Mouse (Mus musculus) MEL (cell line): ENCODE results near the gene Aqp7. TPM values are rescaled to one million over a fixed set of nuclear protein-coding genes. Genes with fewer than 3 reads are reported as not detected.

Experiments
- DNase-seq: peaks from one replicate; pipeline ENCODE4 v3.0.0; 2011; ENCODE audit warnings: low read depth, low spot score
- H3K27ac ChIP-seq: 2 replicates; pipeline ENCODE4 v1.5.1; 2012; ENCODE audit warnings: low read depth, mild to moderate bottlenecking, control low read depth, low read length, moderate library complexity; ENCODE audit not compliant: control insufficient read depth
- H3K27me3 ChIP-seq, 2 experiments: fragments of 150-350 bp in 1 of 2; sonication (generic) in 1 of 2; 2 replicates each; pipeline ENCODE4 v1.6.1; 2012; ENCODE audit warnings: low read length in 2 of 2, mild to moderate bottlenecking in 2 of 2, improper control_type of control experiment in 1 of 2, moderate library complexity in 1 of 2; ENCODE audit not compliant: insufficient read depth in 2 of 2, control insufficient read depth in 1 of 2
- H3K36me3 ChIP-seq, 2 experiments: 2 replicates each; pipeline ENCODE4 v1.6.1; 2012 to 2014; ENCODE audit warnings: low read length in 2 of 2, improper control_type of control experiment in 1 of 2, inconsistent platforms in 1 of 2, mild to moderate bottlenecking in 1 of 2; ENCODE audit not compliant: insufficient read depth in 2 of 2, control insufficient read depth in 1 of 2
- H3K4me1 ChIP-seq, 2 experiments: fragments of 150-350 bp in 1 of 2; sonication (generic) in 1 of 2; 2 replicates each; pipeline ENCODE4 v1.6.1; 2012; ENCODE audit warnings: low read length in 2 of 2, improper control_type of control experiment in 1 of 2, mild to moderate bottlenecking in 1 of 2; ENCODE audit not compliant: insufficient read depth in 2 of 2, control insufficient read depth in 1 of 2
- H3K4me3 ChIP-seq, 2 experiments: fragments of 150-350 bp in 1 of 2; sonication (generic) in 1 of 2; 2 replicates each; pipeline ENCODE4 v1.5.1; 2012; ENCODE audit warnings: low read depth in 2 of 2, low read length in 2 of 2, mild to moderate bottlenecking in 2 of 2, moderate library complexity in 2 of 2, control low read depth in 1 of 2, improper control_type of control experiment in 1 of 2; ENCODE audit not compliant: control insufficient read depth in 1 of 2, insufficient read depth in 1 of 2
- H3K79me2 ChIP-seq: 2 replicates; pipeline ENCODE4 v1.6.1; 2012; ENCODE audit warnings: mild to moderate bottlenecking, low read length, moderate library complexity; ENCODE audit not compliant: control insufficient read depth, poor library complexity, insufficient read depth
- H3K9ac ChIP-seq: 2 replicates; pipeline ENCODE4 v1.6.1; 2012; ENCODE audit warnings: low read depth, mild to moderate bottlenecking, control low read depth, low read length, moderate library complexity; ENCODE audit not compliant: control insufficient read depth, poor library complexity, severe bottlenecking
- H3K9me3 ChIP-seq: fragments of 150-350 bp; sonication (generic); replicated peaks from 2 replicates; pipeline ENCODE4 v1.6.1; 2012; ENCODE audit warnings: mild to moderate bottlenecking, low read length, improper control_type of control experiment, moderate library complexity; ENCODE audit not compliant: insufficient read depth
- BHLHE40 ChIP-seq: IDR thresholded peaks from 2 replicates; pipeline ENCODE4 v1.6.1; 2012; ENCODE audit warnings: low read depth, mild to moderate bottlenecking, inconsistent platforms, low read length, improper control_type of control experiment, borderline replicate concordance
- CHD1 ChIP-seq: IDR thresholded peaks from 2 replicates; pipeline ENCODE4 v1.6.1; 2012; ENCODE audit warnings: low read depth, mild to moderate bottlenecking, inconsistent platforms, low read length, improper control_type of control experiment
- CTCF ChIP-seq, 3 experiments: IDR thresholded peaks in 2 of 3; conservative IDR thresholded peaks in 1 of 3; 2 replicates each; pipeline ENCODE4 v1.5.1; 2011 to 2012; ENCODE audit warnings: low read length in 3 of 3, low read depth in 2 of 3, mild to moderate bottlenecking in 2 of 3, improper control_type of control experiment in 1 of 3, inconsistent platforms in 1 of 3, mixed read lengths in 1 of 3, moderate library complexity in 1 of 3; ENCODE audit not compliant: control insufficient read depth in 1 of 3, insufficient read depth in 1 of 3, poor library complexity in 1 of 3, severe bottlenecking in 1 of 3
- EP300 ChIP-seq, 2 experiments: IDR thresholded peaks; 2 replicates each; pipeline ENCODE4 v1.6.1; 2011; ENCODE audit warnings: improper control_type of control experiment in 2 of 2, low read length in 2 of 2, low read depth in 1 of 2, mild to moderate bottlenecking in 1 of 2
- ETS1 ChIP-seq: IDR thresholded peaks from 2 replicates; pipeline ENCODE4 v1.6.1; 2012; ENCODE audit warnings: low read depth, mild to moderate bottlenecking, inconsistent platforms, low read length, improper control_type of control experiment, moderate library complexity
- GATA1 ChIP-seq: IDR thresholded peaks from 2 replicates; pipeline ENCODE4 v1.6.1; 2011; ENCODE audit warnings: low read depth, low read length, improper control_type of control experiment
- HCFC1 ChIP-seq: IDR thresholded peaks from 2 replicates; pipeline ENCODE4 v1.6.1; 2012; ENCODE audit warnings: low read depth, mild to moderate bottlenecking, inconsistent platforms, low read length, improper control_type of control experiment, moderate library complexity
- JUND ChIP-seq: IDR thresholded peaks from 2 replicates; pipeline ENCODE4 v1.6.1; 2011; ENCODE audit warnings: low read depth, mild to moderate bottlenecking, improper control_type of control experiment, low read length
- MAFK ChIP-seq: IDR thresholded peaks from 2 replicates; pipeline ENCODE4 v1.6.1; 2011; ENCODE audit warnings: low read depth, mild to moderate bottlenecking, low read length, improper control_type of control experiment, borderline replicate concordance
- MAZ ChIP-seq: IDR thresholded peaks from 2 replicates; pipeline ENCODE4 v1.6.1; 2012; ENCODE audit warnings: low read depth, mild to moderate bottlenecking, inconsistent platforms, low read length, improper control_type of control experiment
- MEF2A ChIP-seq: IDR thresholded peaks from 2 replicates; pipeline ENCODE4 v1.6.1; 2014; ENCODE audit warnings: low read depth, mild to moderate bottlenecking, inconsistent platforms, low read length, improper control_type of control experiment; ENCODE audit not compliant: poor library complexity, insufficient replicate concordance, severe bottlenecking; ENCODE audit errors: extremely low read depth
- MYB ChIP-seq: IDR thresholded peaks from 2 replicates; pipeline ENCODE4 v1.6.1; 2011; ENCODE audit warnings: mild to moderate bottlenecking, low read depth, low read length, improper control_type of control experiment
- MYC ChIP-seq: IDR thresholded peaks from 2 replicates; pipeline ENCODE4 v1.6.1; 2011; ENCODE audit warnings: low read depth, mild to moderate bottlenecking, low read length, improper control_type of control experiment, moderate library complexity
- NRF1 ChIP-seq: IDR thresholded peaks from 2 replicates; pipeline ENCODE4 v1.6.1; 2014; ENCODE audit warnings: low read depth, mild to moderate bottlenecking, inconsistent platforms, low read length, improper control_type of control experiment, moderate library complexity; ENCODE audit not compliant: poor library complexity, insufficient read depth, severe bottlenecking
- POLR2AphosphoS2 ChIP-seq: IDR thresholded peaks from 2 replicates; pipeline ENCODE4 v1.6.1; 2011; ENCODE audit warnings: low read length, improper control_type of control experiment
- RAD21 ChIP-seq: IDR thresholded peaks from 2 replicates; pipeline ENCODE4 v1.6.1; 2011; ENCODE audit warnings: mild to moderate bottlenecking, low read depth, low read length, improper control_type of control experiment
- RCOR1 ChIP-seq: IDR thresholded peaks from 2 replicates; pipeline ENCODE4 v1.6.1; 2012; ENCODE audit warnings: low read depth, mild to moderate bottlenecking, inconsistent platforms, low read length, improper control_type of control experiment
- SIN3A ChIP-seq: IDR thresholded peaks from 2 replicates; pipeline ENCODE4 v1.6.1; 2012; ENCODE audit warnings: low read length, improper control_type of control experiment, inconsistent platforms
- SMC3 ChIP-seq: IDR thresholded peaks from 2 replicates; pipeline ENCODE4 v1.6.1; 2011; ENCODE audit warnings: low read depth, low read length, improper control_type of control experiment
- TBP ChIP-seq: IDR thresholded peaks from 2 replicates; pipeline ENCODE4 v1.8.0; 2011; ENCODE audit warnings: low read depth, low read length, improper control_type of control experiment
- TCF12 ChIP-seq: IDR thresholded peaks from 2 replicates; pipeline ENCODE4 v1.6.1; 2014; ENCODE audit warnings: low read depth, mild to moderate bottlenecking, inconsistent platforms, low read length, improper control_type of control experiment, moderate library complexity
- USF1 ChIP-seq: IDR thresholded peaks from 2 replicates; pipeline ENCODE4 v1.6.1; 2014; ENCODE audit warnings: low read depth, mild to moderate bottlenecking, inconsistent platforms, low read length, improper control_type of control experiment, moderate library complexity
- USF2 ChIP-seq, 2 experiments: IDR thresholded peaks; 2 replicates each; pipeline ENCODE4 v1.6.1; 2011 to 2012; ENCODE audit warnings: improper control_type of control experiment in 2 of 2, low read length in 2 of 2, borderline replicate concordance in 1 of 2, inconsistent platforms in 1 of 2, low read depth in 1 of 2, mild to moderate bottlenecking in 1 of 2; ENCODE audit not compliant: insufficient read depth in 1 of 2
- ZC3H11A ChIP-seq: IDR thresholded peaks from 2 replicates; pipeline ENCODE4 v1.6.1; 2012; ENCODE audit warnings: low read depth, mild to moderate bottlenecking, inconsistent platforms, low read length, improper control_type of control experiment
- ZKSCAN1 ChIP-seq: IDR thresholded peaks from 2 replicates; pipeline ENCODE4 v1.6.1; 2012; ENCODE audit warnings: low read depth, mild to moderate bottlenecking, inconsistent platforms, low read length, improper control_type of control experiment, moderate library complexity
- ZNF384 ChIP-seq: IDR thresholded peaks from 2 replicates; pipeline ENCODE4 v1.6.1; 2012; ENCODE audit warnings: low read depth, mild to moderate bottlenecking, inconsistent platforms, low read length, improper control_type of control experiment
- polyA plus RNA-seq, 2 experiments: library from polyadenylated mRNA; stranded (reverse) in 1 of 2; unstranded in 1 of 2; fragments of >175 nt in 1 of 2; fragments of >200 nt in 1 of 2; gene quantifications; 2 replicates each; pipeline versions ENCODE4 v1.2.1 to v1.2.4; 2012; ENCODE audit warnings: low replicate concordance in 2 of 2, low read depth in 1 of 2; ENCODE audit not compliant: insufficient read length in 2 of 2, insufficient read depth in 1 of 2, missing spikeins in 1 of 2
- total RNA-seq: library from RNA; depleted of rRNA; stranded (reverse); fragments of 300-350 nt; gene quantifications from 2 replicates; pipeline ENCODE4 v1.2.3, GENCODE M21; 2012

Aqp7 gene
- total and polyA plus RNA-seq, 3 experiments, result 0.06 TPM; not detected in 2

- Histone ChIP-seq H3K27me3 (no peaks in the 10 kb centered on the region; a peak in 1 of 4 replicates), H3K36me3 (no peaks in the 10 kb centered on the region), H3K4me3 (no peak overlapping the region), H3K9me3 (no peaks in the 10 kb centered on the region), H3K27ac (no peak overlapping the region), H3K9ac (no peak overlapping the region), H3K79me2 (no peaks in the 10 kb centered on the region), H3K4me1 (no peaks in the 10 kb centered on the region)
- TF ChIP-seq USF1 (no peak), RAD21 (peak; percentile 28), CTCF (IDR thresholded peaks at IDR 0.05 in 2 of 3, conservative IDR thresholded peaks at IDR 0.05 in 1 of 3; ENCODE audit: control insufficient read depth in 1 of 3, insufficient read depth in 1 of 3, low read depth in 2 of 3, low read length in 3 of 3, poor library complexity in 1 of 3, severe bottlenecking in 1 of 3) (peak in 2 of 3 experiments; percentile 35 to 40; a peak in 4 of 6 replicates)
- no peak for DNase-seq
Measured at GRCm38 (mm10) chr4:41043961-41044360, 4.0 kb downstream of the Aqp7 start.

- H3K9me3 ChIP-seq, result no peaks in the 10 kb centered on the region
- no peak overlapping the region for H3K9ac ChIP-seq
- H3K27me3 ChIP-seq, result no peaks in the 10 kb centered on the region; a peak in 1 of 4 replicates
- no peaks in the 10 kb centered on the region for H3K36me3 ChIP-seq
- TF ChIP-seq MEF2A, result no peak
- no peak for TF ChIP-seq USF1
- no peak for TF ChIP-seq MYC
- TF ChIP-seq SMC3, result no peak
- no peak for TF ChIP-seq TBP
- TF ChIP-seq POLR2AphosphoS2, result no peak
- TF ChIP-seq JUND, result no peak
- H3K27ac ChIP-seq, result no peak overlapping the region
- DNase-seq, result no peak
- H3K4me1 ChIP-seq, result peaks cover 2 to 5% of the 10 kb centered on the region in 2 experiments; a peak in 1 of 4 replicates
- no peak overlapping the region for H3K4me3 ChIP-seq
- H3K79me2 ChIP-seq, result no peaks in the 10 kb centered on the region
Measured at GRCm38 (mm10) chr4:41042880-41043279, 5.1 kb downstream of the Aqp7 start.

- H3K27ac ChIP-seq, result no peak overlapping the region
- H3K79me2 ChIP-seq, result no peaks in the 10 kb centered on the region
- no peak overlapping the region for H3K4me3 ChIP-seq
- no peak for TF ChIP-seq MAZ
- TF ChIP-seq CHD1, result no peak
- no peak for TF ChIP-seq MYB
- TF ChIP-seq JUND, result no peak
- TF ChIP-seq SIN3A, result no peak
- TF ChIP-seq BHLHE40, result no peak
- TF ChIP-seq MAFK, result no peak
- no peak for TF ChIP-seq RCOR1
- no peak for TF ChIP-seq EP300 (IDR thresholded peaks at IDR 0.05; ENCODE audit: low read depth in 1 of 2, low read length in 2 of 2)
- no peak for TF ChIP-seq USF2 (IDR thresholded peaks at IDR 0.05; ENCODE audit: borderline replicate concordance in 1 of 2, insufficient read depth in 1 of 2, low read depth in 1 of 2, low read length in 2 of 2)
- no peak for TF ChIP-seq ZKSCAN1
- no peak for TF ChIP-seq NRF1
- no peak for TF ChIP-seq ETS1
- TF ChIP-seq GATA1, result no peak
- no peak for TF ChIP-seq TCF12
- no peak for TF ChIP-seq ZNF384
- TF ChIP-seq HCFC1, result no peak
- TF ChIP-seq ZC3H11A, result no peak
- no peak for TF ChIP-seq MYC
- H3K36me3 ChIP-seq, result no peaks in the 10 kb centered on the region
- H3K27me3 ChIP-seq, result no peaks in the 10 kb centered on the region; a peak in 1 of 4 replicates
- peaks cover 2 to 6% of the 10 kb centered on the region in 2 experiments; a peak in 1 of 4 replicates for H3K4me1 ChIP-seq
- no peaks in the 10 kb centered on the region for H3K9me3 ChIP-seq
- no peak for DNase-seq
- no peak overlapping the region for H3K9ac ChIP-seq
Measured at GRCm38 (mm10) chr4:41040983-41041382, 7.0 kb downstream of the Aqp7 start.
